Mouse (Mus musculus) neural tube, embryonic 11.5 days (tissue): ENCODE results near the gene Mical2. TPM values are rescaled to one million over a fixed set of nuclear protein-coding genes. Genes with fewer than 3 reads are reported as not detected.

ENCODE experiments used
- ATAC-seq: fragments of 200-750 bp; cut with Nextera tagmentation; 2 replicates; pipeline ENCODE4 v1.8.0; 2017; ENCODE audit warnings: moderate number of reproducible peaks, mild to moderate bottlenecking, moderate TSS enrichment, moderate library complexity; ENCODE audit not compliant: insufficient read depth, low FRiP score, low TSS enrichment
- DNase-seq: peaks from one replicate; pipeline ENCODE4 v3.0.0-alpha.2; 2015; ENCODE audit warnings: low spot score
- H3K27ac ChIP-seq: fragments of 300-500 bp; sonication (generic); 2 replicates; pipeline ENCODE4 v1.5.1; 2014; ENCODE audit warnings: low read depth, mild to moderate bottlenecking, low read length
- H3K27me3 ChIP-seq: fragments of 300-500 bp; sonication (generic); 2 replicates; pipeline ENCODE4 v1.6.1; 2014; ENCODE audit warnings: mild to moderate bottlenecking, low read length, mixed read lengths; ENCODE audit not compliant: control insufficient read depth, insufficient read depth
- H3K36me3 ChIP-seq: fragments of 300-500 bp; sonication (generic); 2 replicates; pipeline ENCODE4 v1.6.1; 2014; ENCODE audit warnings: mild to moderate bottlenecking, low read length, moderate library complexity, mixed read lengths; ENCODE audit not compliant: control insufficient read depth, insufficient read depth
- H3K4me1 ChIP-seq: fragments of 300-500 bp; sonication (generic); 2 replicates; pipeline ENCODE4 v1.6.1; 2014; ENCODE audit warnings: low read length, mixed read lengths; ENCODE audit not compliant: control insufficient read depth, insufficient read depth
- H3K4me2 ChIP-seq: fragments of 300-500 bp; sonication (generic); 2 replicates; pipeline ENCODE4 v1.6.1; 2014; ENCODE audit warnings: low read depth, mild to moderate bottlenecking, moderate library complexity
- H3K4me3 ChIP-seq: fragments of 300-500 bp; sonication (generic); 2 replicates; pipeline ENCODE4 v1.5.1; 2014; ENCODE audit warnings: low read depth, low read length
- H3K9ac ChIP-seq: fragments of 300-500 bp; sonication (generic); 2 replicates; pipeline ENCODE4 v1.6.1; 2014; ENCODE audit warnings: mild to moderate bottlenecking, low read length
- H3K9me3 ChIP-seq: fragments of 300-500 bp; sonication (generic); 2 replicates; pipeline ENCODE4 v1.6.1; 2016; ENCODE audit warnings: low read length; ENCODE audit not compliant: control insufficient read depth
- WGBS: fragments of 180-500 bp; shearing (Covaris S2); extraction: QIAGEN DNeasy Blood & Tissue Kit; methylation state at CpG from one replicate; pipeline ENCODE4 v1.1.7; 2014; 5-methylcytosine and 5-hydroxymethylcytosine counted together
- polyA plus RNA-seq: library from polyadenylated mRNA; unstranded; fragments of >200 nt; fragmentation: Nextera tagmentation; extraction: Ambion mirVana; gene quantifications from 2 replicates; pipeline ENCODE4 v1.2.1, GENCODE M21; 2014

Gene Mical2
- polyA plus RNA-seq, 1 experiment from 2014 or later: 1.6 TPM

- Histone ChIP-seq H3K4me3 (no peak overlapping the region), H3K4me1 (peaks cover 6% of the 10 kb centered on the region; the same call in 1 of the 2 replicates), H3K27me3 (no peaks in the 10 kb centered on the region), H3K36me3 (no peaks in the 10 kb centered on the region), H3K4me2 (no peak overlapping the region), H3K9ac (no peak overlapping the region), H3K9me3 (no peaks in the 10 kb centered on the region), H3K27ac (no peak overlapping the region)
- 58% methylated on average over 3 of the region's 3 CpGs for WGBS
- DNase-seq (peak; percentile 47), ATAC-seq (no peak)
Observed at GRCm38 (mm10) chr7:112351541-112351940, 125.9 kb downstream of the Mical2 start.

- no peak overlapping the region for H3K27ac ChIP-seq
- no peak for ATAC-seq
- H3K9me3 ChIP-seq: no peaks in the 10 kb centered on the region
- H3K27me3 ChIP-seq: no peaks in the 10 kb centered on the region
- H3K4me3 ChIP-seq: no peak overlapping the region
- no peaks in the 10 kb centered on the region for H3K36me3 ChIP-seq
- WGBS: 60% methylated on average over 4 of the region's 4 CpGs
- no peak for DNase-seq
- no peak overlapping the region for H3K4me2 ChIP-seq
- no peak overlapping the region for H3K9ac ChIP-seq
- H3K4me1 ChIP-seq: peaks cover 6% of the 10 kb centered on the region; the same call in 1 of the 2 replicates
Observed at GRCm38 (mm10) chr7:112352005-112352404, 126.3 kb downstream of the Mical2 start.

- 83% methylated on average over 4 of the region's 4 CpGs for WGBS
Observed at GRCm38 (mm10) chr7:112353011-112353410, 127.4 kb downstream of the Mical2 start.

GRCm38 (mm10) chr7:112353939-112354338 is 128.3 kb downstream of the Mical2 start:
- no peak for DNase-seq
- H3K4me2 ChIP-seq: no peak overlapping the region

More at GRCm38 (mm10) chr7:112353011-112353410, 127.4 kb downstream of the Mical2 start:
- Histone ChIP-seq H3K27me3 (no peaks in the 10 kb centered on the region), H3K4me3 (no peak overlapping the region), H3K9me3 (no peaks in the 10 kb centered on the region), H3K27ac (no peak overlapping the region), H3K4me1 (peaks cover 6% of the 10 kb centered on the region; the same call in 1 of the 2 replicates), H3K36me3 (no peaks in the 10 kb centered on the region), H3K4me2 (no peak overlapping the region), H3K9ac (no peak overlapping the region)
- no peak for DNase-seq
- no peak for ATAC-seq

DNA sequence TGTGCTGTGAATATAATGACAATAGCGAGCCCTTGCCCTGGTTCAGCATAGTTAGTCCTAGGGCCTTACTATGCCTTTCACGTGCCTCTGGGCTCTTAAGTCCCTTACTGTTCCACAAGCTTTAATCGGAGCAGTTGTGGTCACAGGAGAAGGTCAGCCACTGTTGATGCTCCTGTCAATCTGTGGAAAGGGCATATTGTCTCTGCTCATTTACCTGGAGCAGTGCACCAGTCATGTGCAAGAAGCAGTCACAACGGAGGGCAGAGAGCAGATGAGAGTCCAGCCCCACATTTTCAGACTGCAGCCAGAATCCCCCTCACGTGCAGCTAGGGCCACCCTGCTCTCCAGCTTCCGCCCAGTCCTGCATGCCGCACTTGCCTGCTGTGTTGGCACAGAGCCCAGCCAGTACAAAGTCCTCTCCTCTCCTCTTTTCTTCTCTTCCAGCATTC is 128.9 kb downstream of the Mical2 start:
- no peak overlapping the region for H3K27ac ChIP-seq
- WGBS: 52% methylated on average over 7 of the region's 7 CpGs
- H3K27me3 ChIP-seq: no peaks in the 10 kb centered on the region
- H3K4me1 ChIP-seq: peaks cover 6% of the 10 kb centered on the region; the same call in 1 of the 2 replicates
- peak; percentile 53; the same call in 1 of the 2 replicates for ATAC-seq
- H3K4me2 ChIP-seq: no peak overlapping the region
- no peaks in the 10 kb centered on the region for H3K36me3 ChIP-seq
- no peak overlapping the region for H3K9ac ChIP-seq
- no peaks in the 10 kb centered on the region for H3K9me3 ChIP-seq
- no peak overlapping the region for H3K4me3 ChIP-seq
- DNase-seq: peak; percentile 60

More at GRCm38 (mm10) chr7:112353939-112354338, 128.3 kb downstream of the Mical2 start:
- ATAC-seq: no peak
- Histone ChIP-seq H3K27ac (no peak overlapping the region), H3K36me3 (no peaks in the 10 kb centered on the region), H3K9ac (no peak overlapping the region), H3K27me3 (no peaks in the 10 kb centered on the region), H3K9me3 (no peaks in the 10 kb centered on the region), H3K4me1 (peaks cover 6% of the 10 kb centered on the region; the same call in 1 of the 2 replicates), H3K4me3 (no peak overlapping the region)
- WGBS: 82% methylated on average over 11 of the region's 11 CpGs

GRCm38 (mm10) chr7:112359594-112359993 is 133.9 kb downstream of the Mical2 start:
- H3K36me3 ChIP-seq: no peaks in the 10 kb centered on the region
- no peak overlapping the region for H3K4me3 ChIP-seq
- no peak overlapping the region for H3K27ac ChIP-seq
- WGBS: 84% methylated on average over 3 of the region's 3 CpGs
- DNase-seq (no peak), ATAC-seq (no peak)
- no peaks in the 10 kb centered on the region for H3K27me3 ChIP-seq
- no peak overlapping the region for H3K4me2 ChIP-seq
- no peaks in the 10 kb centered on the region for H3K4me1 ChIP-seq
- H3K9ac ChIP-seq: no peak overlapping the region
- no peaks in the 10 kb centered on the region for H3K9me3 ChIP-seq

- no peak for ATAC-seq
- no peak for DNase-seq
- Histone ChIP-seq H3K36me3 (no peaks in the 10 kb centered on the region), H3K27me3 (no peaks in the 10 kb centered on the region), H3K4me2 (no peak overlapping the region), H3K4me3 (no peak overlapping the region), H3K9ac (no peak overlapping the region), H3K27ac (no peak overlapping the region), H3K9me3 (no peaks in the 10 kb centered on the region), H3K4me1 (no peaks in the 10 kb centered on the region)
- 64% methylated on average over 7 of the region's 7 CpGs for WGBS
Observed at GRCm38 (mm10) chr7:112362574-112363200, 137.0 kb downstream of the Mical2 start.

GRCm38 (mm10) chr7:112365864-112366263 is 140.2 kb downstream of the Mical2 start:
- Histone ChIP-seq H3K4me2 (no peak overlapping the region), H3K4me1 (no peaks in the 10 kb centered on the region), H3K36me3 (no peaks in the 10 kb centered on the region), H3K27me3 (no peaks in the 10 kb centered on the region), H3K27ac (no peak overlapping the region), H3K9ac (no peak overlapping the region), H3K9me3 (no peaks in the 10 kb centered on the region), H3K4me3 (no peak overlapping the region)
- no peak for DNase-seq
- 85% methylated on average over 3 of the region's 3 CpGs for WGBS
- ATAC-seq: no peak

- no peaks in the 10 kb centered on the region for H3K9me3 ChIP-seq
- H3K4me1 ChIP-seq: no peaks in the 10 kb centered on the region
- H3K27me3 ChIP-seq: no peaks in the 10 kb centered on the region
- ATAC-seq (no peak), DNase-seq (peak; percentile 88)
- H3K4me2 ChIP-seq: no peak overlapping the region
- H3K27ac ChIP-seq: no peak overlapping the region
- 30% methylated on average over 2 of the region's 2 CpGs for WGBS
- H3K9ac ChIP-seq: no peak overlapping the region
- H3K4me3 ChIP-seq: no peak overlapping the region
- no peaks in the 10 kb centered on the region for H3K36me3 ChIP-seq
Observed at GRCm38 (mm10) chr7:112369046-112369445, 143.4 kb downstream of the Mical2 start.
